Mouse (Mus musculus): ENCODE data around the gene Papss2. TPM values are rescaled to one million over a fixed set of nuclear protein-coding genes. Genes with fewer than 3 reads are reported as not detected.

Gene Papss2
- polyA plus RNA-seq, 1 experiment = 2.2 TPM

DNA sequence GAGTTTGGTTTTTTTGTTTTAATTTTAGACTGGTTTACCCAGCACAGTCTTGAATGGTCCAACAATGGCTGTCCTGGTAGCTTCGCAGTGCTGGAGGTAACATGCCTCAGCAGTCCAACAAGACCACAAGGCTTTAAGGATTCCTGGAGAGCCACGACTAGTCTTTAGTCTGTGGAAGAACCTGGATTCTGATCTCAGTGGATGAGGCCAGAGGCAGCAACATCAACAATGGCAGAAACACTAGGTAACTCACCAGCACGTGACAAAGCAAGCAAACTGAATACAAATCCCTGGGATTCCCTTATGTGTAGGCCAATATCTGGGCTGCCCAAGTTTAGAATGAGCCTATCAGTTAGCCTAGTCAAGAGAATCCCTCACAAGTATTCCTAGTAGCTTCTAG lies 117.9 kb downstream of the Papss2 start:
- Histone ChIP-seq H3K4me3 (ENCODE audit: insufficient read depth, low read length) (no peak overlapping the region), H3K27ac (ENCODE audit: insufficient read depth, low read depth, low read length) (no peak overlapping the region), H3K4me1 (ENCODE audit: control insufficient read depth, insufficient read depth, low read length) (peaks cover 10% of the 10 kb centered on the region; the same call in 1 of the 2 replicates)
- TF ChIP-seq POLR2A (IDR thresholded peaks at IDR 0.05; ENCODE audit: borderline replicate concordance, low read depth, low read length) (no peak), CTCF (IDR thresholded peaks at IDR 0.05; ENCODE audit: low read depth, low read length) (no peak)

DNA sequence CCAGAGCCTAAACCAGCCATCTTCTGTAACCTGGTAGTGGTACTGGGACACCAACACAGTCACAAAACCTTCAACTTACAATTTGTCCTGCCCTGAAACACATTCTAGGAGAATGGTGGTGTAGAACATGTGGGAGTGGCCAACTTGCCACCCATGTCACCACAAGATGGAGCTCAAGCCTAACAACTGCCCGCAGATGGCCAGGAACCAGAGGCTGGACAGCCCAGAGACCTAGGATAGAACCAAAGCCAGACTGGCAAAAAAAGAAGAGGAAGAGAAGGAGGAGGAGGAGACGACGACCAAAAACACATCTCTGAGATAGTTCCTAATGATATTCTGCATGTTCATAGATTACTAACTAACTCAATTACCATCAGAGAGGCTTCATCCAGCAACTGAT lies 119.6 kb downstream of the Papss2 start:
- TF ChIP-seq POLR2A (IDR thresholded peaks at IDR 0.05; ENCODE audit: borderline replicate concordance, low read depth, low read length) (no peak), CTCF (IDR thresholded peaks at IDR 0.05; ENCODE audit: low read depth, low read length) (peak; percentile 71)
- no peak overlapping the region for H3K27ac ChIP-seq (ENCODE audit: insufficient read depth, low read depth, low read length)
- peaks cover 8% of the 10 kb centered on the region; the same call in 1 of the 2 replicates for H3K4me1 ChIP-seq (ENCODE audit: control insufficient read depth, insufficient read depth, low read length)
- H3K4me3 ChIP-seq (ENCODE audit: insufficient read depth, low read length) = no peak overlapping the region

DNA sequence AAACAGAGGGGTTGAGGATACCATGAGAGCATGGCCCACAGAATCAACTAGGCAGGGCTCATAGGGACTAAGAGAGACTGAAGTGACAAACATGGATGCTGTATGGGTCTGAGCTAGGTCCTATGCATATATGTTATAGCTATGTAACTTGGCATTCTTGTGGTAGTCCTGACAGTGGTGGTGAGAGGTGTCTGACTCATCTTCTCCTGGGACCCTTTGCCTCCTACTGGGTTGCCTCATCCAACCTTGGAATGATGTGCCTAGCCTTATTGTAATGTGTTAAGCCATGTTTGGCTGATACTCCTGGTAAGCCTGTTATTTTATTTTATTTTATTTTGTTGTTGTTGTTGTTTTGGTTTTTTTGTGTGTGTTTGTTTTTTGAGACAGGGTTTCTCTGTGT lies 120.1 kb downstream of the Papss2 start:
- Histone ChIP-seq H3K4me1 (ENCODE audit: control insufficient read depth, insufficient read depth, low read length) (peaks cover 5% of the 10 kb centered on the region; the same call in 1 of the 2 replicates), H3K27ac (ENCODE audit: insufficient read depth, low read depth, low read length) (no peak overlapping the region), H3K4me3 (ENCODE audit: insufficient read depth, low read length) (no peak overlapping the region)
- TF ChIP-seq CTCF (IDR thresholded peaks at IDR 0.05; ENCODE audit: low read depth, low read length) (no peak), POLR2A (IDR thresholded peaks at IDR 0.05; ENCODE audit: borderline replicate concordance, low read depth, low read length) (no peak)

Other genes starting within 250 kb of the Papss2 start
- 27.9 and 42.1 TPM in 2 replicates for gene Sgms1, start 206.1 kb upstream of the Papss2 start, polyA plus RNA-seq (2012; ENCODE audit: insufficient read depth, insufficient read length, missing spikeins)
- 694 and 775 TPM in 2 replicates for gene Rpl9-ps6, start 129.2 kb upstream of the Papss2 start, polyA plus RNA-seq (2012; ENCODE audit: insufficient read depth, insufficient read length, missing spikeins)
- gene Minpp1, start 110.0 kb upstream of the Papss2 start, polyA plus RNA-seq (2012; ENCODE audit: insufficient read depth, insufficient read length, missing spikeins) = 17.5 and 18.5 TPM in 2 replicates
- gene Atad1, start 144.0 kb downstream of the Papss2 start, polyA plus RNA-seq (2012; ENCODE audit: insufficient read depth, insufficient read length, missing spikeins) = 52.2 and 75.6 TPM in 2 replicates
- gene Pten, start 161.7 kb downstream of the Papss2 start, polyA plus RNA-seq (2012; ENCODE audit: insufficient read depth, insufficient read length, missing spikeins) = 62.7 and 70.4 TPM in 2 replicates